Mouse (Mus musculus) activated CD4-positive, CD25-positive, alpha-beta regulatory T cell, adult 4 months (primary cell): Measurements from ENCODE around the gene Bglap2. TPM values are rescaled to one million over a fixed set of nuclear protein-coding genes. Genes with fewer than 3 reads are reported as not detected.

Experiments
- ATAC-seq: one replicate; pipeline ENCODE4 v1.8.0; 2017
- polyA plus RNA-seq, 2 experiments: library from polyadenylated mRNA; unstranded; fragments of 100-300 nt; shearing (Covaris generic); gene quantifications; one replicate each; pipeline ENCODE4 v1.2.1; 2017

The Bglap2 gene
- polyA plus RNA-seq, 2 experiments from 2014 or later = not detected

DNA sequence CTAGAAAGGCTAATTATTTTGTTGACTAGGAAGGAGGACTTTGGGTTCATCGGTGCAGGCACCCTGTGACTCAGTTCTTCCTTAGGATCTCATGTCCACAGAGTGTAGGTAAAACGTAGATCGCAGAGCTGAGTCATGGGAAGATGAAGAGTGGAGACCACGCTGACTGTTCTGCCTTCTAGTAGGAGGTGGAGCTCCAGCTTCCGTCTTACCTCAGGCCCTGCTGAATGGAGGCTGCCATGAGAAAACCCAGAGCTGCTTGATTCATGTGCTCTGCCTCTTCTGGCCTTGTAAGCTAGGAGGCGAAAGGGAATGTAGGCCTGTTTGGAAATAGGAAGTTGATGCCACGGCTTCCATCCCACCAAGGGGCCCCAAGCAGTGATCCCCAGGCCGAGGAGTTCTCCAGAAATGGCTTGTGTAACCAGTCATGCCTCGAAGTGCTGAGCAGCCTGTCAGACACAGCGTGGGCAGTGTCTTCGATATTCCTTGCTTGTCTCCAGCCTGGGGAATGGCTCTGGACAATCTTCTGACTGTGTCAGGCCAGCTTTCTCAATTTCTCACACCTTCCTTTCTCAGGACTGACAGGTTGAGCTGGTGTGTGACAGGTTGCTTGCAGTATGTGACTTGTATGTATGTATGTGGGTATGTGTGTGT is 41.0 kb downstream of the Bglap2 start:
- peak; percentile 22 for ATAC-seq

- ATAC-seq = peak; percentile 94
Measured at GRCm38 (mm10) chr3:88336058-88337013, 42.2 kb downstream of the Bglap2 start, which contains the start of the genes Tmem79 and Smg5. TSS of gene Tmem79 (minus strand) at chr3:88336148. TSS of gene Smg5 (plus strand) at chr3:88336260.

- peak; percentile 7 for ATAC-seq
Measured at GRCm38 (mm10) chr3:88335436-88336053, 43.0 kb downstream of the Bglap2 start.

GRCm38 (mm10) chr3:88334902-88335435 is 43.5 kb downstream of the Bglap2 start:
- no peak for ATAC-seq

- ATAC-seq = no peak
Measured at GRCm38 (mm10) chr3:88334029-88334658, 44.4 kb downstream of the Bglap2 start.

DNA sequence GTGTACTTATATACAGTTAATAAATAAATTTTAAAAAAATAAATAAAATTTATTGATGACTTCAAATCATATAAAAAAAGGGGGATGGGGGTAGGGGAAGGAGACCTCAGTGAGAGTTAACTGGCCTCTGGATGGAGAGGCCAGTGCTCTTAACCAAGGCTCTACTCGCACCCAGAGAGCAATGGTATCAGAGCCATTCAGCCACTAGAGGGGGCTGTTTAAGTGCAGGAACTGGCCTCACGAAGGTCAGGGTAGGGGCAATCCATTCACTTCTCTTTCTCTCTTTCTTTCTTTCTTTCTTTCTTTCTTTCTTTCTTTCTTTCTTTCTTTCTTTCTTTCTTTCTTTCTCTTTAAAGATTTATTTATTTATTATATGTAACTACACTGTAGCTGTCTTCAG is 47.2 kb downstream of the Bglap2 start:
- ATAC-seq = no peak

GRCm38 (mm10) chr3:88328956-88329355 is 49.5 kb downstream of the Bglap2 start:
- no peak for ATAC-seq

Other genes with a start within 250 kb of the Bglap2 start
- 10 to 100 TPM; 24.3 to 24.5 TPM for gene Mef2d, start 236.3 kb downstream of the Bglap2 start, polyA plus RNA-seq
- gene Rhbg, start 124.0 kb downstream of the Bglap2 start, polyA plus RNA-seq = not detected
- gene Gm38392, start 91.5 kb downstream of the Bglap2 start, polyA plus RNA-seq = not detected
- 1 to 10 TPM; 2.7 to 7.4 TPM for gene Tsacc, start 81.7 kb downstream of the Bglap2 start, polyA plus RNA-seq
- gene Cct3, start 81.6 kb downstream of the Bglap2 start, polyA plus RNA-seq = 100 to 1,000 TPM; 180 to 209 TPM
- 100 to 1,000 TPM; 356 to 375 TPM for gene Glmp, start 53.7 kb downstream of the Bglap2 start, polyA plus RNA-seq
- 1 to 10 TPM in 1 of 2 experiments, under 1 TPM in 1; 0.78 to 1.3 TPM for gene Tmem79, start 42.6 kb downstream of the Bglap2 start, polyA plus RNA-seq
- gene Smg5, start 42.4 kb downstream of the Bglap2 start, polyA plus RNA-seq = 10 to 100 TPM; 30.2 to 50.2 TPM
- not detected for gene Paqr6, start 14.1 kb downstream of the Bglap2 start, polyA plus RNA-seq
- not detected for gene Bglap3, start 6.0 kb downstream of the Bglap2 start, polyA plus RNA-seq
- gene Bglap, start 5.8 kb upstream of the Bglap2 start, polyA plus RNA-seq = not detected
- 10 to 100 TPM; 62.7 to 63.7 TPM for gene Pmf1, start 31.6 kb upstream of the Bglap2 start, polyA plus RNA-seq
- 10 to 100 TPM; 12.8 to 16.7 TPM for gene Slc25a44, start 46.4 kb upstream of the Bglap2 start, polyA plus RNA-seq
- 10 to 100 TPM; 31.5 to 44.8 TPM for gene Sema4a, start 82.5 kb upstream of the Bglap2 start, polyA plus RNA-seq
- gene Lmna, start 131.3 kb upstream of the Bglap2 start, polyA plus RNA-seq = 1 to 10 TPM; 4.6 to 6.4 TPM
- under 1 TPM; 0.10 to 0.81 TPM for gene Mex3a, start 153.7 kb upstream of the Bglap2 start, polyA plus RNA-seq
- not detected for gene Rab25, start 169.6 kb upstream of the Bglap2 start, polyA plus RNA-seq
- gene Lamtor2, start 174.4 kb upstream of the Bglap2 start, polyA plus RNA-seq = 100 to 1,000 TPM; 132 to 197 TPM
- 10 to 100 TPM; 10.9 to 14.0 TPM for gene Ubqln4, start 175.1 kb upstream of the Bglap2 start, polyA plus RNA-seq
- 100 to 1,000 TPM; 163 to 193 TPM for gene Ssr2, start 197.2 kb upstream of the Bglap2 start, polyA plus RNA-seq
- gene Arhgef2, start 227.3 kb upstream of the Bglap2 start, polyA plus RNA-seq = 10 to 100 TPM; 45.7 to 54.0 TPM